Mouse (Mus musculus): ENCODE data around the gene Prss32. TPM values are rescaled to one million over a fixed set of nuclear protein-coding genes. Genes with fewer than 3 reads are reported as not detected.

Prss32 gene
- polyA plus RNA-seq, 2 experiments = not detected

- WGBS = 33% methylated on average over 4 of the region's 4 CpGs
- no peaks in the 10 kb centered on the region for H3K9me3 ChIP-seq (ENCODE audit: control insufficient read depth, low read length)
- DNase-seq (ENCODE audit: low spot score) (peak; percentile 82), ATAC-seq (ENCODE audit: low FRiP score, low read depth) (peak; percentile 53; the same call in 1 of the 2 replicates)
- H3K27ac ChIP-seq (replicated peaks; ENCODE audit: low read depth, low read length) = no peak overlapping the region
- H3K27me3 ChIP-seq (ENCODE audit: control insufficient read depth, insufficient read depth, low read length) = no peaks in the 10 kb centered on the region; the same call in 1 of the 2 replicates
- TF ChIP-seq POLR2A (IDR thresholded peaks at IDR 0.05; ENCODE audit: borderline replicate concordance, extremely low read depth, insufficient read depth, insufficient read length) = no peak
- no peak overlapping the region for H3K4me3 ChIP-seq (replicated peaks; ENCODE audit: low read length)
- no peak overlapping the region for H3K4me2 ChIP-seq (replicated peaks; ENCODE audit: low read depth, low read length, severe bottlenecking)
- no peaks in the 10 kb centered on the region for H3K4me1 ChIP-seq (ENCODE audit: control insufficient read depth, insufficient read depth, low read length)
- no peaks in the 10 kb centered on the region for H3K36me3 ChIP-seq (ENCODE audit: control insufficient read depth, insufficient read depth, low read length)
- no peak overlapping the region for H3K9ac ChIP-seq (ENCODE audit: low read depth, low read length, severe bottlenecking)
These were observed 2.5 kb upstream of the Prss32 start for GRCm38 (mm10) chr17:23841145-23841544.

- no peaks in the 10 kb centered on the region for H3K27me3 ChIP-seq (ENCODE audit: control insufficient read depth, insufficient read depth, low read length)
- no peak overlapping the region for H3K27ac ChIP-seq (replicated peaks; ENCODE audit: low read depth, low read length)
- ATAC-seq (ENCODE audit: low FRiP score, low read depth) (no peak), DNase-seq (ENCODE audit: low spot score) (no peak)
- no peaks in the 10 kb centered on the region for H3K36me3 ChIP-seq (ENCODE audit: control insufficient read depth, insufficient read depth, low read length)
- no peaks in the 10 kb centered on the region for H3K4me1 ChIP-seq (ENCODE audit: control insufficient read depth, insufficient read depth, low read length)
- H3K9me3 ChIP-seq (ENCODE audit: control insufficient read depth, low read length) = no peaks in the 10 kb centered on the region
- no peak overlapping the region for H3K9ac ChIP-seq (ENCODE audit: low read depth, low read length, severe bottlenecking)
- H3K4me2 ChIP-seq (replicated peaks; ENCODE audit: low read depth, low read length, severe bottlenecking) = peak overlapping the region; percentile 31; the same call in 1 of the 2 replicates
- TF ChIP-seq POLR2A (IDR thresholded peaks at IDR 0.05; ENCODE audit: borderline replicate concordance, extremely low read depth, insufficient read depth, insufficient read length) = no peak
- no peak overlapping the region for H3K4me3 ChIP-seq (replicated peaks; ENCODE audit: low read length)
- 49% methylated on average over 23 of the region's 23 CpGs for WGBS
These were observed 379 bp upstream of the Prss32 start for GRCm38 (mm10) chr17:23843141-23843811.

DNA sequence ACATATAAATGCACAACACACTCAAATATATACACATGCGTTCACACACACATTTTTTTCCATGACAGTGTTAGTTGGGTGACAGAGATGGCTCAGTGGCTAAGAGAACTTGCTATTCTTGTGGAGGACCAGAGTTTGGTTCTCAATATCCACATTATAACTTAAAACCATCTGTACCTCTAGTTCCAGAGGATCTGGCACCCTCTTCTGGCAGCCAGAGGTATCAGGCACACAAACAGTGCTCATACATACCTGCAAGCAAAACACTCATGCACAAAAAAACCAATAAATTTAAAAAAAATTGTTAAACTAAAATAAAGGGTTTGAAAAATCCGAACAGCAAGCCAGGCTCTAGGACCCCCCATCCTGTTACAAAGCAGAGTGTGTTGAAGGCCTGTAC, 6.4 kb downstream of the Prss32 start:
- DNase-seq (ENCODE audit: low spot score) (no peak), ATAC-seq (ENCODE audit: low FRiP score, low read depth) (no peak)
- no peak for TF ChIP-seq POLR2A (IDR thresholded peaks at IDR 0.05; ENCODE audit: borderline replicate concordance, extremely low read depth, insufficient read depth, insufficient read length)
- Histone ChIP-seq H3K9me3 (ENCODE audit: control insufficient read depth, low read length) (no peaks in the 10 kb centered on the region), H3K4me3 (replicated peaks; ENCODE audit: low read length) (no peak overlapping the region), H3K27me3 (ENCODE audit: control insufficient read depth, insufficient read depth, low read length) (no peaks in the 10 kb centered on the region), H3K36me3 (ENCODE audit: control insufficient read depth, insufficient read depth, low read length) (no peaks in the 10 kb centered on the region), H3K4me1 (ENCODE audit: control insufficient read depth, insufficient read depth, low read length) (no peaks in the 10 kb centered on the region), H3K4me2 (replicated peaks; ENCODE audit: low read depth, low read length, severe bottlenecking) (no peak overlapping the region), H3K9ac (ENCODE audit: low read depth, low read length, severe bottlenecking) (no peak overlapping the region), H3K27ac (replicated peaks; ENCODE audit: low read depth, low read length) (no peak overlapping the region)
- 65% methylated on average over 2 of the region's 2 CpGs for WGBS

DNA sequence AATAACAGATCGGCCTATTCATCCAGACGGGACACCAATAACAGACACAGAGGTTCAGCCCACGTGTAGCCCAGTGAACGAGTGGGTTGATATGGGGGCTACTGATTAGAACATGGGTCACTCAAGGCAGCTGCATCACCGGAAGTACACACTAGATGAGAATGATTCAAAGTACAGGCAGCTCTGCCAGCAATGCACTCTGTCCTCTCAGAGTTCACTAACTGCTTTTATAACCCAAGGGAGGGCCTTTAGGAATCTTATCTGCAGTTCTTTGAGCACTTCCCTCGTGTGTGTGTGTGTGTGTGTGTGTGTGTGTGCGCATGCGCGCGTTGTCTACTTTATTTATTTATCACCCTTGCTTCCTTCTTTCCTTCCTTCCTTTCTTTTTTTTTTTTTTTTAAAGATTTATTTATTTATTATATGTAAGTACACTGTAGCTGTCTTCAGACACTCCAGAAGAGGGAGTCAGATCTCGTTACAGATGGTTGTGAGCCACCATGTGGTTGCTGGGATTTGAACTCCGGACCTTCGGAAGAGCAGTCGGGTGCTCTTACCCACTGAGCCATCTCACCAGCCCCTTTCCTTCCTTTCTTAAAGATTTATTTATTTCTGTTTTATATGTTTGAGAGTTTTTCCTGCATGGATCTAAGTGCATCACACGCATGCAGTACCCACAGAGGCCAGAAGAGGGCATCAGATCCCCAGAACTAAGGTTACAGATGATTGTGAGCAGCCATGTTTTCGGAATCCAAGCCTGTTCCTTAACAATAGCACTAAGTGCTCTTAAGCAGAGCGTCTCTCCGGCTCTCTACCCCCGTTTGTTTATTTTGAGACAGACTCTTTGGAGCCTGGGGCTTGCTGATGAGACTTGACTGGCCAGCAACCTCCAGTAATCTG, 7.4 kb downstream of the Prss32 start:
- H3K4me2 ChIP-seq (replicated peaks; ENCODE audit: low read depth, low read length, severe bottlenecking) = no peak overlapping the region
- H3K27ac ChIP-seq (replicated peaks; ENCODE audit: low read depth, low read length) = no peak overlapping the region
- TF ChIP-seq POLR2A (IDR thresholded peaks at IDR 0.05; ENCODE audit: borderline replicate concordance, extremely low read depth, insufficient read depth, insufficient read length) = no peak
- H3K9me3 ChIP-seq (ENCODE audit: control insufficient read depth, low read length) = no peaks in the 10 kb centered on the region
- no peaks in the 10 kb centered on the region for H3K36me3 ChIP-seq (ENCODE audit: control insufficient read depth, insufficient read depth, low read length)
- no peaks in the 10 kb centered on the region for H3K4me1 ChIP-seq (ENCODE audit: control insufficient read depth, insufficient read depth, low read length)
- no peaks in the 10 kb centered on the region for H3K27me3 ChIP-seq (ENCODE audit: control insufficient read depth, insufficient read depth, low read length)
- 58% methylated on average over 18 of the region's 19 CpGs for WGBS
- DNase-seq (ENCODE audit: low spot score) (peak; percentile 42), ATAC-seq (ENCODE audit: low FRiP score, low read depth) (no peak)
- no peak overlapping the region for H3K9ac ChIP-seq (ENCODE audit: low read depth, low read length, severe bottlenecking)
- H3K4me3 ChIP-seq (replicated peaks; ENCODE audit: low read length) = no peak overlapping the region

DNA sequence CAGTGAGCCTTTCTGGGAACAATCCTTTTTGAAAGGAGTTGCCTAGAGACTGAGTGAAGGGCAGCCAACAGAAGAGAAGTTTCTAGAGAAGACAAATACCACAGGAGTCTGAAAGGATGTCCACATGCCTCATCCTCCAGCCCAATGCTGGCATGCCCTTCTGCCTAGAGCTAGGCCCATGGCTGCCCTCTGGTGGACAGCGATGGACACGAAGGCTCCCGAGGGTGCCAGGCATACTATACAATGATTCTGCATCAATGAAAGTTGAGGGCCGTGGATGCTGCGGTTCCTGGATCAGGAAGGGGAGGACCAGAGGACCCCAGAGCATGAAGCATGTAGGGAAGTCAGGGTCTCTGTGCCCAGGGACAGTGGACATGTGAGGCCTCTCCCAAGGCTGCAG, 9.6 kb downstream of the Prss32 start:
- DNase-seq (ENCODE audit: low spot score) (peak; percentile 25), ATAC-seq (ENCODE audit: low FRiP score, low read depth) (no peak)
- no peak overlapping the region for H3K4me2 ChIP-seq (replicated peaks; ENCODE audit: low read depth, low read length, severe bottlenecking)
- no peak overlapping the region for H3K4me3 ChIP-seq (replicated peaks; ENCODE audit: low read length)
- WGBS = 38% methylated on average over 5 of the region's 5 CpGs
- H3K27me3 ChIP-seq (ENCODE audit: control insufficient read depth, insufficient read depth, low read length) = no peaks in the 10 kb centered on the region
- H3K9me3 ChIP-seq (ENCODE audit: control insufficient read depth, low read length) = no peaks in the 10 kb centered on the region
- no peaks in the 10 kb centered on the region for H3K4me1 ChIP-seq (ENCODE audit: control insufficient read depth, insufficient read depth, low read length)
- H3K36me3 ChIP-seq (ENCODE audit: control insufficient read depth, insufficient read depth, low read length) = no peaks in the 10 kb centered on the region
- H3K9ac ChIP-seq (ENCODE audit: low read depth, low read length, severe bottlenecking) = no peak overlapping the region
- no peak overlapping the region for H3K27ac ChIP-seq (replicated peaks; ENCODE audit: low read depth, low read length)
- TF ChIP-seq POLR2A (IDR thresholded peaks at IDR 0.05; ENCODE audit: borderline replicate concordance, extremely low read depth, insufficient read depth, insufficient read length) = no peak

All from limb, embryonic 14.5 days (tissue).